Mouse (Mus musculus) kidney, adult 2 months (tissue): ENCODE results near the gene Krt78.

Experiments
- CTCF ChIP-seq: fragments of 200-500 bp; conservative IDR thresholded peaks from 2 replicates; pipeline ENCODE4 v1.5.1; 2011; ENCODE audit warnings: low read depth, mild to moderate bottlenecking, control low read depth, low read length, moderate library complexity, mixed read lengths; ENCODE audit not compliant: insufficient read depth, insufficient read length
- POLR2A ChIP-seq: fragments of 200-500 bp; IDR thresholded peaks from one replicate; pipeline ENCODE4 v1.6.1; 2011; ENCODE audit warnings: low read depth, low read length, control low read depth

GRCm38 (mm10) chr15:101976023-101976422 is 21.9 kb upstream of the Krt78 start:
- TF ChIP-seq CTCF (no peak), POLR2A (no peak)
